Mouse (Mus musculus) hindbrain, embryonic 16.5 days (tissue): ENCODE results near the gene Khdc4. TPM values are rescaled to one million over a fixed set of nuclear protein-coding genes. Genes with fewer than 3 reads are reported as not detected.
A peak's percentile ranks its signal among the peaks of the same experiment; 100 is the strongest.

Experiments used
- ATAC-seq: fragments of 200-750 bp; cut with Nextera tagmentation; 2 replicates; pipeline ENCODE4 v1.8.0; 2017; ENCODE audit warnings: moderate TSS enrichment, moderate library complexity
- H3K27ac ChIP-seq: fragments of 300-500 bp; sonication (generic); 2 replicates; pipeline ENCODE4 v1.5.1; 2014; ENCODE audit warnings: low read depth, mild to moderate bottlenecking, control low read depth, low read length, moderate library complexity
- H3K27me3 ChIP-seq: fragments of 300-500 bp; sonication (generic); replicated peaks from 2 replicates; pipeline ENCODE4 v1.6.1; 2014; ENCODE audit warnings: low read length; ENCODE audit not compliant: control insufficient read depth, insufficient read depth
- H3K36me3 ChIP-seq: fragments of 300-500 bp; sonication (generic); 2 replicates; pipeline ENCODE4 v1.6.1; 2014; ENCODE audit warnings: mild to moderate bottlenecking, low read length, moderate library complexity, mixed read lengths; ENCODE audit not compliant: control insufficient read depth, insufficient read depth
- H3K4me1 ChIP-seq: fragments of 300-500 bp; sonication (generic); 2 replicates; pipeline ENCODE4 v1.6.1; 2014; ENCODE audit warnings: low read depth, low read length; ENCODE audit not compliant: control insufficient read depth, insufficient read depth
- H3K4me2 ChIP-seq: fragments of 300-500 bp; sonication (generic); 2 replicates; pipeline ENCODE4 v1.6.1; 2014; ENCODE audit warnings: mild to moderate bottlenecking, low read length, control low read depth, moderate library complexity
- H3K4me3 ChIP-seq: fragments of 300-500 bp; sonication (generic); 2 replicates; pipeline ENCODE4 v1.5.1; 2014; ENCODE audit warnings: mild to moderate bottlenecking, low read length, control low read depth, moderate library complexity
- H3K9ac ChIP-seq: fragments of 300-500 bp; sonication (generic); 2 replicates; pipeline ENCODE4 v1.6.1; 2014; ENCODE audit warnings: low read depth, mild to moderate bottlenecking, control low read depth, low read length, moderate library complexity
- H3K9me3 ChIP-seq: fragments of 300-500 bp; sonication (generic); 2 replicates; pipeline ENCODE4 v1.6.1; 2014; ENCODE audit warnings: mild to moderate bottlenecking, low read length, moderate library complexity; ENCODE audit not compliant: control insufficient read depth
- WGBS: fragments of 180-500 bp; shearing (Covaris S2); extraction: QIAGEN DNeasy Blood & Tissue Kit; methylation state at CpG from one replicate; pipeline ENCODE4 v1.1.7; 2014; 5-methylcytosine and 5-hydroxymethylcytosine counted together
- polyA plus RNA-seq: library from polyadenylated mRNA; unstranded; fragments of >200 nt; fragmentation: Nextera tagmentation; extraction: Ambion mirVana; gene quantifications from 2 replicates; pipeline ENCODE4 v1.2.1, GENCODE M21; 2015

Gene Khdc4
- polyA plus RNA-seq, 1 experiment from 2014 or later = 70.2 TPM

GRCm38 (mm10) chr3:88745534-88745933 lies 59.9 kb downstream of the Khdc4 start:
- Histone ChIP-seq H3K27ac (no peak overlapping the region), H3K36me3 (peaks cover 39% of the 10 kb centered on the region), H3K9ac (no peak overlapping the region), H3K4me1 (no peaks in the 10 kb centered on the region), H3K4me3 (no peak overlapping the region), H3K9me3 (peaks cover 7% of the 10 kb centered on the region; the same call in 1 of the 2 replicates), H3K4me2 (no peak overlapping the region), H3K27me3 (no peaks in the 10 kb centered on the region)
- 87% methylated on average over 9 of the region's 9 CpGs for WGBS
- ATAC-seq = no peak; the same call in 1 of the 2 replicates

- no peak for ATAC-seq
- no peak overlapping the region for H3K4me3 ChIP-seq
- WGBS = 94% methylated on average over 15 of the region's 15 CpGs
These were observed 60.7 kb downstream of the Khdc4 start for GRCm38 (mm10) chr3:88746139-88746870.

GRCm38 (mm10) chr3:88746871-88747231 lies 61.2 kb downstream of the Khdc4 start:
- H3K4me2 ChIP-seq = no peak overlapping the region
- peaks cover 7% of the 10 kb centered on the region; the same call in 1 of the 2 replicates for H3K9me3 ChIP-seq
- H3K4me3 ChIP-seq = no peak overlapping the region
- H3K27ac ChIP-seq = no peak overlapping the region
- H3K9ac ChIP-seq = no peak overlapping the region
- 91% methylated on average over 4 of the region's 4 CpGs for WGBS
- ATAC-seq = no peak
- H3K36me3 ChIP-seq = peaks cover 45% of the 10 kb centered on the region
- H3K27me3 ChIP-seq = no peaks in the 10 kb centered on the region
- no peaks in the 10 kb centered on the region for H3K4me1 ChIP-seq

More at GRCm38 (mm10) chr3:88746139-88746870, 60.7 kb downstream of the Khdc4 start:
- H3K9me3 ChIP-seq = peaks cover 7% of the 10 kb centered on the region; the same call in 1 of the 2 replicates
- no peak overlapping the region for H3K9ac ChIP-seq
- H3K4me1 ChIP-seq = no peaks in the 10 kb centered on the region
- H3K27ac ChIP-seq = no peak overlapping the region
- peaks cover 41% of the 10 kb centered on the region for H3K36me3 ChIP-seq
- H3K4me2 ChIP-seq = no peak overlapping the region
- H3K27me3 ChIP-seq = no peaks in the 10 kb centered on the region

GRCm38 (mm10) chr3:88754283-88754682 lies 68.7 kb downstream of the Khdc4 start:
- no peak overlapping the region for H3K4me2 ChIP-seq
- 74% methylated on average over 4 of the region's 4 CpGs for WGBS
- H3K9ac ChIP-seq = no peak overlapping the region
- H3K27ac ChIP-seq = no peak overlapping the region
- no peak for ATAC-seq
- H3K4me3 ChIP-seq = no peak overlapping the region
- no peaks in the 10 kb centered on the region for H3K9me3 ChIP-seq
- peaks cover 23% of the 10 kb centered on the region for H3K36me3 ChIP-seq
- H3K27me3 ChIP-seq = no peaks in the 10 kb centered on the region
- peaks cover 35% of the 10 kb centered on the region for H3K4me1 ChIP-seq

GRCm38 (mm10) chr3:88755541-88755940 lies 69.9 kb downstream of the Khdc4 start:
- 61% methylated on average over 3 of the region's 3 CpGs for WGBS
- Histone ChIP-seq H3K27ac (peak overlapping the region; percentile 29; the same call in 1 of the 2 replicates), H3K9ac (no peak overlapping the region), H3K9me3 (no peaks in the 10 kb centered on the region), H3K27me3 (no peaks in the 10 kb centered on the region), H3K4me3 (no peak overlapping the region), H3K36me3 (peaks cover 24% of the 10 kb centered on the region), H3K4me1 (peaks cover 37% of the 10 kb centered on the region), H3K4me2 (no peak overlapping the region)
- ATAC-seq = no peak

GRCm38 (mm10) chr3:88756276-88756675 lies 70.7 kb downstream of the Khdc4 start:
- H3K4me1 ChIP-seq = peaks cover 37% of the 10 kb centered on the region
- peaks cover 29% of the 10 kb centered on the region for H3K36me3 ChIP-seq

GRCm38 (mm10) chr3:88758045-88758500 lies 72.5 kb downstream of the Khdc4 start:
- H3K9ac ChIP-seq = peak overlapping the region; percentile 35
- WGBS = under 1% methylated on average over 5 of the region's 5 CpGs

More at GRCm38 (mm10) chr3:88756276-88756675, 70.7 kb downstream of the Khdc4 start:
- WGBS = 18% methylated on average over 4 of the region's 4 CpGs
- Histone ChIP-seq H3K27me3 (no peaks in the 10 kb centered on the region), H3K9ac (no peak overlapping the region), H3K4me2 (peak overlapping the region; percentile 1; the same call in 1 of the 2 replicates), H3K27ac (peak overlapping the region; percentile 80), H3K9me3 (no peaks in the 10 kb centered on the region), H3K4me3 (no peak overlapping the region)
- ATAC-seq = peak; percentile 57

GRCm38 (mm10) chr3:88761619-88762018 lies 76.0 kb downstream of the Khdc4 start:
- WGBS = 95% methylated on average over 19 of the region's 19 CpGs
- H3K27me3 ChIP-seq = no peaks in the 10 kb centered on the region
- H3K9ac ChIP-seq = no peak overlapping the region
- no peak overlapping the region for H3K4me2 ChIP-seq
- no peak overlapping the region for H3K4me3 ChIP-seq
- peaks cover 24% of the 10 kb centered on the region for H3K4me1 ChIP-seq
- no peaks in the 10 kb centered on the region for H3K9me3 ChIP-seq
- no peak for ATAC-seq
- H3K36me3 ChIP-seq = peaks cover 21% of the 10 kb centered on the region
- no peak overlapping the region for H3K27ac ChIP-seq

More at GRCm38 (mm10) chr3:88758045-88758500, 72.5 kb downstream of the Khdc4 start:
- H3K27me3 ChIP-seq = no peaks in the 10 kb centered on the region
- H3K4me3 ChIP-seq = no peak overlapping the region
- ATAC-seq = peak; percentile 92
- peak overlapping the region; percentile 83 for H3K27ac ChIP-seq
- no peaks in the 10 kb centered on the region for H3K9me3 ChIP-seq
- peak overlapping the region; percentile 30 for H3K4me2 ChIP-seq
- peaks cover 25% of the 10 kb centered on the region for H3K36me3 ChIP-seq
- peaks cover 41% of the 10 kb centered on the region for H3K4me1 ChIP-seq

GRCm38 (mm10) chr3:88762401-88762831 lies 76.8 kb downstream of the Khdc4 start:
- no peak for ATAC-seq
- Histone ChIP-seq H3K9ac (no peak overlapping the region), H3K4me3 (no peak overlapping the region), H3K36me3 (peaks cover 18% of the 10 kb centered on the region), H3K4me2 (no peak overlapping the region), H3K27ac (0 out of 2 replicates have a peak overlapping the region, but pooled peaks have one; percentile 1), H3K27me3 (no peaks in the 10 kb centered on the region), H3K4me1 (peaks cover 19% of the 10 kb centered on the region), H3K9me3 (no peaks in the 10 kb centered on the region)
- WGBS = 46% methylated on average over 6 of the region's 6 CpGs
